Mouse (Mus musculus): ENCODE results near the gene Isyna1.
A peak's percentile ranks its signal among the peaks of the same experiment; 100 is the strongest.

Gene Isyna1

GRCm38 (mm10) chr8:70629574-70630531, 35.7 kb downstream of the Isyna1 start:
- peak; percentile 90 for DNase-seq

GRCm38 (mm10) chr8:70630532-70631381, 36.6 kb downstream of the Isyna1 start:
- DNase-seq: peak; percentile 87

GRCm38 (mm10) chr8:70631436-70631835, 37.3 kb downstream of the Isyna1 start:
- peak; percentile 79 for DNase-seq

- no peak for DNase-seq
Observed at GRCm38 (mm10) chr8:70632346-70632892, 38.2 kb downstream of the Isyna1 start, which contains the start of gene Gdf15. Gene Gdf15, minus strand, starts transcription at chr8:70632456.

GRCm38 (mm10) chr8:70634066-70634465, 39.9 kb downstream of the Isyna1 start:
- peak; percentile 89 for DNase-seq

- peak; percentile 51 for DNase-seq
Observed at GRCm38 (mm10) chr8:70635527-70635926, 41.4 kb downstream of the Isyna1 start.

- peak; percentile 69 for DNase-seq
Observed at GRCm38 (mm10) chr8:70636838-70637237, 42.7 kb downstream of the Isyna1 start.

- DNase-seq: no peak
Observed at GRCm38 (mm10) chr8:70638752-70639151, 44.6 kb downstream of the Isyna1 start.

- no peak for DNase-seq
Observed at GRCm38 (mm10) chr8:70643019-70643418, 48.8 kb downstream of the Isyna1 start.

- DNase-seq: peak; percentile 60
Observed at GRCm38 (mm10) chr8:70644065-70644464, 49.9 kb downstream of the Isyna1 start.

GRCm38 (mm10) chr8:70645501-70646224, 51.5 kb downstream of the Isyna1 start:
- peak; percentile 73 for DNase-seq

- peak; percentile 39 for DNase-seq
Observed at GRCm38 (mm10) chr8:70646369-70646768, 52.2 kb downstream of the Isyna1 start.

GRCm38 (mm10) chr8:70646775-70647174, 52.6 kb downstream of the Isyna1 start:
- DNase-seq: no peak
